Mouse (Mus musculus): ENCODE data around the gene Colec11. TPM values are rescaled to one million over a fixed set of nuclear protein-coding genes. Genes with fewer than 3 reads are reported as not detected.

Gene Colec11
- polyA plus RNA-seq, 1 experiment from 2014 or later, result 1.4 TPM

DNA sequence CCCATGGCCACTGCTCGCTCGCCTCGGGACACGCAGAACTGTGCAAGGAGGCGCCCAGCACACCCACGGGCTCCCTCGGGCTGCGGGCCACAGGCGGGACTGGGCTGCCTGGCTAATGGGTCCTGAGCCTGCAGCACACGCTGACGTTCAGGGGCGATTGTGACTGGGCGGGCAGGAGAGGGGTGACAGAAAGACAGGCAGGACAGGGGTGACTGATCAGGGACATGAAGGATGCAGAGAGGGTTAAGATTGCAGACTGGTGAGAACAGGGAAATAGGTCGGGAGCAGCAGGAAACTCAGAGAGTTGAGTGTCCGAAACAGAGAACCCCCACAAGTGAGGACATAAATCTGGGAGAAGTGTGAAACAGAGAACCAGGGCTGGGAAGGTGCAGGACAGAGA lies 70.9 kb downstream of the Colec11 start, which contains the start of gene Dcdc2c:
Gene Dcdc2c, minus strand, starts transcription at position 101 of the 400 bp plus-strand sequence.
- no peaks in the 10 kb centered on the region for H3K4me1 ChIP-seq (ENCODE audit: control insufficient read depth, insufficient read depth, low read depth, low read length)
- no peaks in the 10 kb centered on the region for H3K27me3 ChIP-seq (replicated peaks; ENCODE audit: control insufficient read depth, insufficient read depth, low read length)
- ATAC-seq, result no peak
- no peak within 1 kb of the TSS for H3K27ac ChIP-seq (ENCODE audit: low read depth, low read length)
- no peak within 1 kb of the TSS for H3K9ac ChIP-seq (ENCODE audit: low read depth, low read length)
- H3K4me3 ChIP-seq (ENCODE audit: low read length), result no peak within 1 kb of the TSS
- H3K9me3 ChIP-seq (ENCODE audit: control insufficient read depth, low read length), result no peaks in the 10 kb centered on the region
- no peaks in the 10 kb centered on the region for H3K36me3 ChIP-seq (ENCODE audit: control insufficient read depth, insufficient read depth, low read length)
- 76% methylated on average over 15 of the region's 15 CpGs for WGBS
- no peak within 1 kb of the TSS for H3K4me2 ChIP-seq (ENCODE audit: low read length)

DNA sequence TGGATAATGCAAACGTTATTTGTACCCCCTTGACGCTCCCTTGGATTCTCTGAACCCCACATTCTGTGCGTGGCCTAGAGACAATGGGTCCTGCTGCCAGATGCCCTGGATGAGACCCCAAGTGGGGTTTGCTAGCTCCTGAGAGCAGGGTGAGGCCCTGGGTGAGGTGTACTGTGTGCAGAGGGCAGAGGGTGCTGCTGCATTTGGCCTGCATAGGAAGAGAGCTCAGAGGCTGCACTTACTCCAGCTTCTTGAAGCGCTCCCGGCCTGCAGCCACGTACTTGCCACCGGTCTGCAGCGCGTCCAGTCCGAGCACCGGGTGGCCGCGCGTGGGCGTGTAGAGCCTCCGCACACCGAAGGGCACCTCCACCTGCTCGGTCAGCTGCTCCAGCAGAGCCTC lies 71.4 kb downstream of the Colec11 start:
- WGBS, result 73% methylated on average over 18 of the region's 18 CpGs
- Histone ChIP-seq H3K9ac (ENCODE audit: low read depth, low read length) (no peak overlapping the region), H3K27ac (ENCODE audit: low read depth, low read length) (no peak overlapping the region), H3K4me3 (ENCODE audit: low read length) (no peak overlapping the region), H3K36me3 (ENCODE audit: control insufficient read depth, insufficient read depth, low read length) (no peaks in the 10 kb centered on the region), H3K4me1 (ENCODE audit: control insufficient read depth, insufficient read depth, low read depth, low read length) (no peaks in the 10 kb centered on the region), H3K27me3 (replicated peaks; ENCODE audit: control insufficient read depth, insufficient read depth, low read length) (no peaks in the 10 kb centered on the region), H3K9me3 (ENCODE audit: control insufficient read depth, low read length) (no peaks in the 10 kb centered on the region), H3K4me2 (ENCODE audit: low read length) (no peak overlapping the region)
- ATAC-seq, result no peak

DNA sequence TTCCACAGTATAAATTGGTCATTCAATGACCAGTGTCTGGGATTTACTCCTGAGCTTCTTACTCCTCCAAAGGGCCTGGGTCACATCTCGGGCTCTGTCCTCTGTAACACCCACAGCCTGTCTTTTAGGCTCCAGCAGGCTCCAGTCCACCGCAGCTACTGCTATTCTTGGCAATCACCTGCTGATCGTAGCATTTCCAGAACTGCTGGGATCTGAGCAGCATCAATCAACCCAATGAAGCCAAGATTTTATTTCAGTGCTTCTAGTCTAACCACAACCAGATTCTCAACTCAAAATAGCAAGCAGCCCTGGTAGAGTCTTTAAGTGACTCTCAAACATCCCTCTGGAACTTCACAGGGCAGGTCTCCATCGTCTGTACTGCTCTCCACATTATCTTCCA lies 74.3 kb downstream of the Colec11 start:
- Histone ChIP-seq H3K27ac (ENCODE audit: low read depth, low read length) (no peak overlapping the region), H3K36me3 (ENCODE audit: control insufficient read depth, insufficient read depth, low read length) (no peaks in the 10 kb centered on the region)

More for the DNA sequence above, 74.3 kb downstream of the Colec11 start:
- WGBS, result 62% methylated on average over 4 of the region's 4 CpGs
- Histone ChIP-seq H3K9ac (ENCODE audit: low read depth, low read length) (no peak overlapping the region), H3K27me3 (replicated peaks; ENCODE audit: control insufficient read depth, insufficient read depth, low read length) (no peaks in the 10 kb centered on the region), H3K4me1 (ENCODE audit: control insufficient read depth, insufficient read depth, low read depth, low read length) (no peaks in the 10 kb centered on the region), H3K9me3 (ENCODE audit: control insufficient read depth, low read length) (no peaks in the 10 kb centered on the region), H3K4me3 (ENCODE audit: low read length) (no peak overlapping the region), H3K4me2 (ENCODE audit: low read length) (no peak overlapping the region)
- ATAC-seq, result no peak

Other genes with a start within 250 kb of the Colec11 start
- not detected in 2 replicates for gene Dcdc2c, start 71.0 kb downstream of the Colec11 start, polyA plus RNA-seq (2015; fragmentation: Nextera tagmentation; extraction: Ambion mirVana)
- 0.15 TPM in 2 replicates for gene Allc, start 40.9 kb downstream of the Colec11 start, polyA plus RNA-seq (2015; fragmentation: Nextera tagmentation; extraction: Ambion mirVana)
- gene Rps7, start 12.6 kb upstream of the Colec11 start, polyA plus RNA-seq (2015; fragmentation: Nextera tagmentation; extraction: Ambion mirVana), result 315 and 319 TPM in 2 replicates
- 22.7 and 23.0 TPM in 2 replicates for gene Rnaseh1, start 26.2 kb upstream of the Colec11 start, polyA plus RNA-seq (2015; fragmentation: Nextera tagmentation; extraction: Ambion mirVana)
- gene Adi1, start 51.9 kb upstream of the Colec11 start, polyA plus RNA-seq (2015; fragmentation: Nextera tagmentation; extraction: Ambion mirVana), result 28.6 and 32.1 TPM in 2 replicates
- gene Trappc12, start 127.1 kb upstream of the Colec11 start, polyA plus RNA-seq (2015; fragmentation: Nextera tagmentation; extraction: Ambion mirVana), result 41.4 and 43.1 TPM in 2 replicates
- 68.3 and 71.7 TPM in 2 replicates for gene Eipr1, start 128.4 kb upstream of the Colec11 start, polyA plus RNA-seq (2015; fragmentation: Nextera tagmentation; extraction: Ambion mirVana)

All from hindbrain, embryonic 16.5 days (tissue).